Mouse (Mus musculus): ENCODE measurements at regions not wholly inside any gene's neighbourhood (a gene's known extent, or its start where the extent isn't known, plus 50 kb on each side); places are given as distances from the start of the nearest gene placed in this dataset.
"Not testable (repeated sequence)": the region's sequence is repeated elsewhere in the genome, so short reads cannot be mapped to it uniquely, and the experiment has no call there.

- ATAC-seq (replicated peaks; ENCODE audit: poor library complexity, severe bottlenecking): not testable (repeated sequence)
Measured at GRCm38 (mm10) chr6:3201507-3201906, 197.9 kb downstream of the Samd9l start.

- no peak for ATAC-seq (replicated peaks; ENCODE audit: poor library complexity, severe bottlenecking)
Measured at GRCm38 (mm10) chr6:3201107-3201506, 198.3 kb downstream of the Samd9l start.

GRCm38 (mm10) chr6:3200586-3200985 is 198.8 kb downstream of the Samd9l start:
- ATAC-seq (replicated peaks; ENCODE audit: poor library complexity, severe bottlenecking): not testable (repeated sequence)

GRCm38 (mm10) chr6:3192424-3192820 is 206.9 kb downstream of the Samd9l start:
- ATAC-seq (replicated peaks; ENCODE audit: poor library complexity, severe bottlenecking): not testable (repeated sequence)

- ATAC-seq (replicated peaks; ENCODE audit: poor library complexity, severe bottlenecking): peak; percentile 40; the same call in 1 of the 2 replicates
Measured at GRCm38 (mm10) chr6:3191695-3192423, 207.5 kb downstream of the Samd9l start.

GRCm38 (mm10) chr6:3183819-3184199 is 215.6 kb downstream of the Samd9l start:
- ATAC-seq (replicated peaks; ENCODE audit: poor library complexity, severe bottlenecking): no peak

- ATAC-seq (replicated peaks; ENCODE audit: poor library complexity, severe bottlenecking): peak; percentile 88
Measured at GRCm38 (mm10) chr6:3182889-3183818, 216.2 kb downstream of the Samd9l start.

- peak; percentile 11 for ATAC-seq (replicated peaks; ENCODE audit: poor library complexity, severe bottlenecking)
Measured at GRCm38 (mm10) chr6:3182424-3182841, 216.9 kb downstream of the Samd9l start.

GRCm38 (mm10) chr6:3179603-3180348 is 219.6 kb downstream of the Samd9l start:
- not testable (repeated sequence) for ATAC-seq (replicated peaks; ENCODE audit: poor library complexity, severe bottlenecking)

GRCm38 (mm10) chr6:3169479-3169878 is 229.9 kb downstream of the Samd9l start:
- not testable (repeated sequence) for ATAC-seq (replicated peaks; ENCODE audit: poor library complexity, severe bottlenecking)

- not testable (repeated sequence) for ATAC-seq (replicated peaks; ENCODE audit: poor library complexity, severe bottlenecking)
Measured at GRCm38 (mm10) chr6:3166149-3166548, 233.2 kb downstream of the Samd9l start.

- not testable (repeated sequence) for ATAC-seq (replicated peaks; ENCODE audit: poor library complexity, severe bottlenecking)
Measured at GRCm38 (mm10) chr6:3151901-3152300, 247.5 kb downstream of the Samd9l start.

GRCm38 (mm10) chr6:3137823-3138222 is 261.5 kb downstream of the Samd9l start:
- not testable (repeated sequence) for ATAC-seq (replicated peaks; ENCODE audit: poor library complexity, severe bottlenecking)

- ATAC-seq (replicated peaks; ENCODE audit: poor library complexity, severe bottlenecking): not testable (repeated sequence)
Measured at GRCm38 (mm10) chr6:3133763-3134162, 265.6 kb downstream of the Samd9l start.

- ATAC-seq (replicated peaks; ENCODE audit: poor library complexity, severe bottlenecking): peak; percentile 62; the same call in 1 of the 2 replicates
Measured at GRCm38 (mm10) chr6:3116296-3116695, 283.1 kb downstream of the Samd9l start.

Data from granulocyte monocyte progenitor cell, adult 5-6 weeks (primary cell).